Mouse (Mus musculus): ENCODE measurements at regions not wholly inside any gene's neighbourhood (a gene's known extent, or its start where the extent isn't known, plus 50 kb on each side); places are given as distances from the start of the nearest gene placed in this dataset.
A peak's percentile ranks its signal among the peaks of the same experiment; 100 is the strongest.

- no peak for DNase-seq
Measured at GRCm38 (mm10) chr6:35458250-35458649, 81.4 kb downstream of the Mtpn start.

- no peak for DNase-seq
Measured at GRCm38 (mm10) chr6:35445007-35445406, 94.7 kb downstream of the Mtpn start.

GRCm38 (mm10) chr6:35426301-35426700 lies 100.4 kb upstream of the Fam180a start:
- peak; percentile 13 for DNase-seq

- no peak for DNase-seq
Measured at GRCm38 (mm10) chr6:35424521-35424920, 98.6 kb upstream of the Fam180a start.

GRCm38 (mm10) chr6:35420924-35421323 lies 95.0 kb upstream of the Fam180a start:
- DNase-seq: no peak

GRCm38 (mm10) chr6:35405044-35405443 lies 79.1 kb upstream of the Fam180a start:
- peak; percentile 11 for DNase-seq

- no peak for DNase-seq
Measured at GRCm38 (mm10) chr6:35403341-35403910, 77.5 kb upstream of the Fam180a start.

- DNase-seq: no peak
Measured at GRCm38 (mm10) chr6:35395726-35396125, 69.8 kb upstream of the Fam180a start.

- DNase-seq: no peak
Measured at GRCm38 (mm10) chr6:35388827-35389226, 62.9 kb upstream of the Fam180a start.

GRCm38 (mm10) chr6:35381536-35381935 lies 55.6 kb upstream of the Fam180a start:
- no peak for DNase-seq

GRCm38 (mm10) chr6:35380721-35381466 lies 55.0 kb upstream of the Fam180a start:
- DNase-seq: peak; percentile 33

- DNase-seq: peak; percentile 50
Measured at GRCm38 (mm10) chr6:35379890-35380289, 53.9 kb upstream of the Fam180a start.

- no peak for DNase-seq
Measured at GRCm38 (mm10) chr6:35378851-35379250, 52.9 kb upstream of the Fam180a start.

GRCm38 (mm10) chr6:35377535-35377934 lies 51.6 kb upstream of the Fam180a start:
- DNase-seq: no peak

- no peak for DNase-seq
Measured at GRCm38 (mm10) chr6:35376526-35376925, 50.6 kb upstream of the Fam180a start.
